Mouse (Mus musculus) activated CD4-positive, CD25-positive, alpha-beta regulatory T cell, adult 4 months (primary cell): ENCODE measurements at regions not wholly inside any gene's neighbourhood (a gene's known extent, or its start where the extent isn't known, plus 50 kb on each side); places are given as distances from the start of the nearest gene placed in this dataset.

Experiments
- ATAC-seq: one replicate; pipeline ENCODE4 v1.8.0; 2017

DNA sequence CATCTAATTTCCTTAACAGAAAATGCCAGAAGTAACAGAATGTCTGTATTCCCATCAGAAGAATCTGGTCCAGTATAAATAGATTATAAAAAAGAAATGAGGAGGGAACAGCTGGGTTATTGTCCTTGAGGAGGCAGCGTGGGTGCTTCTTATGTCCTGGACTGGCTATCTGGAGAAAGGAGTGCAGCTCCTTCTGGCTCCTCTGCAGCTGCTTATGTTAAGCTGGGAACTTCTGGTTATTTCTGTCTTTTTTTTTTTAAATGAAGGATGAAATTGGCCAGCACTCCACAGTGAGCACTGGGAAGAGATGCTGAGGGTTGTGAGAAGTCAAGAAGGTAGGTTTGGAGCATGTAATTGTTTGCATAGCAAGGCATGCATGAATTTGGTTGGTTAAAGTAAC lies 441.5 kb downstream of the Ebf1 start:
- no peak for ATAC-seq

DNA sequence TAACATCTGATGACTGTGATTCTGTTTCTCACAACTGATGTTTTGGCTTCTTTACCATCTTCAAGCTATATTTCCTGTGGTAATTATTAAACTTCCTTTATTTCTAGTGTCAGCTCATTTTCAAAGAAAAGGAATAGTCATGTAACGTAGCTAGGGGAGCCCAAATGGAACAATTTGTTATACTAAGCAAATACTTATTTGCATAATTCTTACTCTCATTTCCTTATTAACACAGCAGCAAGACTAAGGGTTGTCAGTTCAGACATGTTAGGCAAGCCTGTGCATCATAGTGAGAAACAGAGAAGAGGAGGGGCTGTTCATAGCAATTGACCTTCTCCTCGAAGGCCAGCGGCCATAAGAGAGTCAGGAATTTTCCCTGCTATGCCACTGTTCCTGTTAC lies 449.5 kb downstream of the Ebf1 start:
- ATAC-seq: no peak

DNA sequence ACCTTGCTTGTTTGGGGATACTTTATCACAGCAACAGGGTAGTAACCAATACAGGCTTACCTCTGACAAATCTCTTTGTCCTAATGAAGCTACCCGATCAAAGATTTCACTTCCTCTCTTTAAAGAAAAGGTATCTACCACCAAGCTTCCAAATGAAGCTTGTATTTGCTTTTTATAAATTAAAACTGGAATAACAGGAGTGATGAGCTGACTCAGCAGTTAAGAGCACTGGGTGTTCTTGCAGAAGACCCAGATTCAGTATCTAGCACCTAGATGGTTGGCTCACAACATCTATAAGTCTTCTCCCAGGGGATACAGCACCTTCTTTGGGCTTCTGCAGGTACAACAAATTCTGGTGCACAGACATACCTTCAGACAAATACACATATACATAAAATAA lies 453.2 kb downstream of the Ebf1 start:
- ATAC-seq: no peak

DNA sequence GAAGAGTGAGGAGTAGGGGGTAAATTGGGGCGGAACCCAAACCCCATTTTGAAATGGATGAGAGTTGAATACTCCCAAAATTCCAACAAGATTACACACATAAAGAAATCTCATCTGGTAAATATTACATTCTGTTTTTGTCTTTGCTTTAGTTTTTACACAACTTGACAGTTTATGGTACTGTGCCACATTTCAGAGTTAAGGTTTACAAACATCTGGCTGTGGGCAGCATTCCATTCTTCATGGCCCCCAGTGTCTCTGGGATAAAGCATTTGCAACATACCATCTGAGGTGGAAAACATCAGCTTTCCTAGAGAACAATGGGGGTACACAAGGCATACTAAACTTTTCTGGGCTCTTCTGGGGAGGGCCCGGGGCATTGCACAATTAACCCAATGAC lies 454.1 kb downstream of the Ebf1 start:
- no peak for ATAC-seq

DNA sequence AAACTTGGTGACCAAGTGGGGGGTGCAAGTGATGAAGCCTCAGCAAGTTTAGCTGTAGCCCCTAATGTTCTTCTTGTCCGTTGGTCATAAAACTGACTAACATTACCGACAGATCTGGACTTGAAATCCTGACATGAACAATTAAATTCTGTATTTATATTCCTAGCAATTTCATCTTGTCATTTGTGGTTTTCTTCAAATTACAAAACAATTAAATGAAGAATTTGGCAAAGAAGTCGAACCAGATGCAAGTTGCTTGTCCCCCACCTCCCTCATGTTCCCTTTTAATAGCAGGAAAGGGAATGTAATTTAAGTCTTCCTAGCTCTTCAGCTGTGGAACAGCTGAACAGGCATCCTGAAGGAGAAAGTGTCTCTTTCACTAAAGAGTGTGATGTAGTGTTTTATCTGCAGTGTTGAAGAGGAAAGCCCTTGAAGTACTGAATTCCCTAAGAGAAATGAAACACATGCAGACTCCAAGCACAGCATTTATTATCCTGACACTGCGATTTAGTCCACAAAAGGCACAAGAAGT lies 467.5 kb downstream of the Ebf1 start:
- no peak for ATAC-seq

DNA sequence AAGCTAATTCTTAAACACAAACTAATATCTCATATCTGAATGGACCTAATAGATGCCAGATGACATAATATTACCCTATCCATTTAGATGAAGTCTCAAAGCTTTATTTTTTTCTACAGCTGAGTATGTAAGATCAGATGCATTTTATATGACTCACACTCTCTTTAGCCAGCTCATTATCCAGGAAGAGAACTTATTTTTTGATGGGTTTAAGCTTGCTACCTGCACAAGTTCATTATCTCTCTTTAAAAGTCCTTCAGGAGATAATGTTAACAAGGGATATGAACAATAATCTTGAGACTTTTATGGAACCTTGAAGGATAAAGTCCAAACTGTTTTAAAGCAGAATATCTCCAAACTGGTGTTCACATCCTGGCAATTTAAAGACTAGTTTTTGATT lies 468.0 kb downstream of the Ebf1 start:
- no peak for ATAC-seq

DNA sequence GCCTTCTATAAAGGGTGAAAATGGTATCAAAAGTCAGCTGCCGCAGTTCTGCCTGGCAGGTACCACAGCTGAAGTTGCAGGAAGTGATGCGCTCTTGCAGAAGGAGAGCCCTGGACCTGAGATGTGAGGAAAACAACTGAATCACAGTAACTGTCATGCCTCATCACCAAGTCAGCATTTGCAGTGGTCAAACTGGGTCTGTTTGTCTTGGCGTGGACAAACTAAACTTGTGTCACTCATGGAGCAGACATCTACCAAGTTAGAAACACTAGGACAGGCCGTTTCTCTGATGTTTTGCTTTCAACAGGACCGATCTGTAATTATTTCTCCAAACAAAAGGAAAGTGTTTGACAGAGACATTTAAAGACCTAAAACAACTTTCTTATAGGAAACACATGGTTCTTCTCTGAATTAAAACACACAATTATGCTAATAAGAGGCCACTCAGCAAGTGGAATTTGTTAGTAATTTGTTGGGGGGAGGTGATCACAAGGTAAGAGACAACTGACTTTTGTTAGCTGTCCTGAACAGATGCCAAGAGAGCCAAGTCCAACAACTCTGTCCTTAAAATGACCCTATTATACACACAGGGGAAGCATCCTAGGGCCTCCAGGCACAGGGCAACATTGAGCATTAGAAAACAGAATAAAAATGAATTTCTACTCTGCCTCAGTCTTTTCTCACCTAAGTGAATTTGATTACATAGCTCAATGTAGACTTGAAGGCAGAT lies 470.2 kb downstream of the Ebf1 start:
- ATAC-seq: no peak

DNA sequence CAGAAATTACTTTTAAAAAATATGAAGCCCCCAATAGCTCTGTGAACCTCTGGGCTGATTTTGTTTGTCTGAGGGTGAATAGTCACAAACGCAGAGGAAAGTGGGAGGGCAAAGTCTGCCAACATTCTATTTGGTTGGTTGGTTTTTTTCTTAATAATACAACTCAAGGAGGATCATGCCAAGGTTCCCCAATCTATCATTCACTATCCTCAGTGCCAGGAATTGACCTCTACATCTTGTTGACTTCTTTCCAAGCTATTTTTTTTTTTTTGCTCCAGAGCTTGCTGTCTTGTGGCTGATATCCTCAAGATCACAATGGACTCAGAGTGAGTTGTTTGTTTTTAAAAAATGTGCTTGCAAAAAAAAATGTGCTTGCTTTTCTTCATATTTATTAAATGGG lies 471.2 kb downstream of the Ebf1 start:
- no peak for ATAC-seq

DNA sequence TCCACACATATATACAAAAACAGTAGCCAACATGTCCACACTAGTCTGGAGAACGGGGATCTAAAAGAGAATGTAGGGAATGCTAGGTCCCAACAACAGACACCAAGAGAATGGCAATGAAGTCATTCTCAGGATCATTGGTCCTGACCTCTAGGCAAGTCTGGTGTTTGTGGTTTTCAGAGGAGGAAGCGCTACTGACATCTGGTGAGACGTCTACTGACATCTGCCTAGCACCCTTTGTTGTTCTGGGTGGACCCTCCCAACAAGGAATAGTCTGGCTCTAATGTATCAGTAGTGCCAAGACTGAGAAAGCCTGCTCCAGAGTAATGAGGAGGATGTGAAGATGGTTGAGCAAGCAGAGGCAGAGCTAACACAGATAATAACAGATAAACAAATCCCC lies 472.4 kb downstream of the Ebf1 start:
- no peak for ATAC-seq

DNA sequence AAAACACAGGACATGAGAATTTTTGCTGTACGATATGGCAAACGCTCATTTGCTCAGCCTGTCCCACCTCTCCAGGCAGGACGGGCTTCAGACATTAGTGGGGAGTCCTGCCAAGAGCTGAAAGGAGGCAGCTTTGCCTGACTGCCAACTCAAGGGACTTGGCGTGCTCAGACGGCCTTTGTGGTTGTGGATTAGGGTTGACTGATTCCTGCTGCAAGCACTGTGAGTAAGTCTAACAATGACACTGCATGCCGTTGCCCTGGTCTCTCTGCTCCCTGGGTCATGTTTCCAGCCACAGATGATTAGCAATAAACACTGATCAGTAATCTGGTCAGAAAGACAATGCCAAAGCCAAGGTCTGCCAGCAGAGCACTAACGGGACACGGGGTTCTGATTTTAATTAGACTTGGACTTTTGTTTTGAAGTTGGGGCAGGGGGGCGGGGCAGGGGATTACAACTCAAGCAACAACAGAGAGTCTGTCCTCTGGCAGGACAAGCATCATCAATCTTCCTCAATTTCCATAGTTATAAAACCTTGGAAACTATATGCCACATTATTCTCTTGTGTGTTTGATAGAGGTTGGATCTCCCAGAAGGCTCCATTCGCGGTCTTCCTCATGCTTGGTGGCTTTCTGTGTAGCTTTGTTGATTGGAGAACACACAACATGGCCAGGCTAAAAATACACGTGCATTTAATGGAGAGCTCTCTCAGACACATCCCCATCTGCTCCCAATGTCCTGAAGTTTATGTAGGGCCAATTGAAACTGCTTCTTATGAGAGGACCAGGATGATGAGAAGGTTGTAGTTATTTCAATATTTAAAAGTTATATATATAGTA lies 486.6 kb downstream of the Ebf1 start:
- no peak for ATAC-seq

DNA sequence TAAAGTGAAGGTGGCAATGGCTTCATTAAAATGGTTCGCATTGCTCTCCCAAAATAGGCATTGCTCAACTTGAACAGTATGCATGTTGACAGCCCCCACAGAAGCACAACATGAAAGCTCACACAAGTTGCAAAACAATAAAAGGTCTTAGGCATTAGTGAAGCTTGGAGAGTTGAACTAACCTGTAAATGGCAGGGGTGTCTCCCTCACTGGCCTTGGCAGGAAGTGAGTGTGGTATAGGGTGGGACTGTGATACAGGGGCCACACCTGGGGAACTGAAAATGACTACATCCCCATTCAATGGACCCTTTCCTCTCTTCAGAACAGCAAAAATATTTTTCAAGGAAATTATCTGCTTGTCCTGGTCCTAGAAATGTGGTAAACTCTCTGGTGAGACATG lies 499.6 kb downstream of the Ebf1 start:
- no peak for ATAC-seq

DNA sequence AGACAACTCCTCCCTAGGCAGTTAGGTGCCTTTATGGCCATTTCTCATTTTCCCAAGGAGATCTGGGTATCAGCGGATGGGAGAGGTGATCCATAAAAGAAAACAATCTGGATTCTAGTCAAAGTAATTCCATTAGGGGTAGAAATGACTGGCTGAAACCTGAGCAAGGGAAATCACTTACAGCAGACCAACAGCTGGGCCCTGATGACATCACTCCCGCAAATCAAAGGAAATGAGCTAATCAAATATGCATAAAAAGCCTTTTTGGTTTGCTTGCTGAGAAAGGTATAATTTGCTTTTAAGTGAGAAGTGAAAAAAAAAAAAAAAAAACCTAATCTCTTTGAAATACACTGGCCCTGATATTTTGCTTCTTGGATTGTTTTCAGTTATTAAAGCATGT lies 506.2 kb downstream of the Ebf1 start:
- ATAC-seq: no peak

DNA sequence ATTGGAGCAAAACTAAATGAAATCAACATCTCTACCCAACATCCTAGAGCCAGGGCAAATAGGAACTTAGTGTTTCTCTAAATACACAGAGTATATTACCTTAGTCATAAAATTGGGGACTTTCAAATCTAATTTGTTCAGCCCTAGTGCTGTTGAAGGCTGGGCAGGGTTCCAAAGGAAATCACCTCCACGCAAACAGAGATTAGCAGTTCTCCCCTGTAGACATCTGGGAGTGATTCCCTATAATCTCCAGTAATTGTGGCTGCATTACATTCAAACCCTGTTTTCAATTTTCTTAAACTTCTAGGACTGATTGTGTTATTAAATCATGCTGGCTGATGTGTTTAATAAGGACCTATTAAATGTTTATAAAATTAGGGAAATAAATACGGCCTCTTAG lies 519.7 kb downstream of the Ebf1 start:
- no peak for ATAC-seq

DNA sequence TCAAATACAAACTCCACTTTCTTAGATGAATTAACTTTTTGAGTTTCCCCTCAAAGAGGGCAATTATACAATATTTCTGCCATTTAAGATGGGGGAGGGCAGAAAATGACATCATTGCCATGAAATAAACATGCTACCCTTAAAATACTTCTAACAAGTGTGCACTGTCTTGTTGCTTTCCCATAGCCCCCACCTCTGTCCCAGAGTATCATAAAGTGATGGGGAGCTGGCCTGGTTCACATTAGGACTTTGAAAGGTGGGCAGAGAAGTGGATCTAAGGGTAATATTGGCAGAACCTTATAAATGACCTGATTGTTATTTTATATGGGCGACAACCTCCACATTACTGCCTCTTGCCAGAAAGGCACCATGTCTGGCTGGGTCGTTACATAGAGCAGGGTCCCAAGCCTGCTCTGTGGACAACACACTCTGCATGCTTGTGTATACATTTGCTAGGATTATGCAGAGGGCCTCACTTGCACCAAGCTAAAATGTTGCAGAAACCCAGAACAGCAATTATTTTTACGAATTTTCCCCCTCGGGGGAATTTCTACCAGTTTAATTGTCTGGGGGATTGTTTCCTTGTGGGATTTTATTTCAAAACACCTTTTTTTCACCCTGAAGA lies 521.3 kb downstream of the Ebf1 start:
- no peak for ATAC-seq

DNA sequence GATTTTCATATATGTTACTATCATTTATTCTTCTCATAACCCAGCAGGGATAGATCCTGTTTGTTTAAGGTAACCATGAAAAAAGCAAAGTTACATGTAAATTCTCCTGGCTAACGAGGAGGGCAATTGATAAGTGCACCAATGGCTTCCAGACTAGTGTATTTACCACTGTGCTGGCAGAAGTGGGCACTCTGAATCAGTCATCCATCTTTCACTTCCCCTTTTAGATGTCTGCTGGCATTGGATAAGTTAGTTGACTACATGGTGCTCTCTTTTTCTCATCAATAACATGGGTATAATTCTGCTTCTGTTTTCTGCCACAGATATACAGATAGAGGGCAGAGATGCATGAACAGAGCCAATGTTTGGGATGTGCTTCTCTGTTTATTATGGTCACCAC lies 523.4 kb downstream of the Ebf1 start:
- ATAC-seq: no peak

DNA sequence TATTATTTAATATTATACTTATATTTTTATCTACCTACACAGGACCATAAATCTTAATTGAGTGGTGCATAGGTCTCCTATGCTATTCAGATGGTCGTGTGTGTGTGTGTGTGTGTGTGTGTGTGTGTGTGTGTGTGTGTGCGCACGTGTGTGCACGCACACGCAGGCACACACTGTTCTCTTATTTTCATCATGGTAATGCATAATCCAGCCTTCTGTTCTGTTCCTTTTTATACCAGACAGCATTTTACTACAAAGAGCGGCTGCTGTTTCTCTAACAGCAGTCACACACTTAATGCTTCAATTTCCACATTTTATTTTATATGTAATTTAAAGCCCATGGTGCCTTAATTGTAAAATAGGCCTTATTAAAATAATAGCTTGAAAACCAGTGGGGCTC lies 537.0 kb downstream of the Ebf1 start:
- no peak for ATAC-seq

DNA sequence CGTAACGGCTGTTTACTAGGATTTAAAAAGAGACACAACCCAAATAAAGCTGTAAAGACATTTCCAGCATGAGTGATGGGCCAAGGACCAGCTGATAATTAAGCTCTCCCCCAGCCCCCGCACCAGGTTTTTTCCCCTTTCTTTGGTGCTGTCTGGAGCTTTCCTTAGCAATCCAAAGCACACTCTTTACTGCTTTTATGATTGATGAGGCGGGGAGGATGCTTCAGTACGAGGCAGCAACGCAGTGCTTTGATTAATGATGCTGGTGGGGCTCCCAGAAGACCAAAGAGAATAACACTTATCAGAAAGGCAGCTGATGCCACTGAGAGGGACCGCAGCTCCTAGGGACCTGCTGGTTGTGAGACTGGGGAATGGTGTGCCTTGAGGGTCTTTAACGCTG lies 537.4 kb downstream of the Ebf1 start:
- ATAC-seq: no peak

DNA sequence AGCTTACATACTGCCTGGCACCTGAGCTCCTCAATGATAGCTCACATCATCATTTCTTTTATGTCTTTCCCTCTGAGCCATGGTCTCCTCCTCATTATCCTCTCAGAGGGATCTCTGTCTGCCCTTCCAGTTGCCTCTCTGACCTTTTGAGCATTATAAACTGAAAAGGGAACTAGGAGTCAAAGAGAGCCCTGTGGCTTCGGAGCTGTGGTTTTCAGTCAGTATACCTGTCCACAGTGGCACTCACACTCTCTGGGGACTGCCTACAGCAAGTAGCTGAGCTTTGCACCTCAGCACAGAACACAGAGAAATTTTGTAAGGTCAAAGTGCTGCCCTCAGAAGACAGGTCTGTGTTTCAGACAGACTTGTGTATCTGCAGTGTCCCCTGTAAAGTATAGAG lies 538.7 kb downstream of the Ebf1 start:
- ATAC-seq: no peak

DNA sequence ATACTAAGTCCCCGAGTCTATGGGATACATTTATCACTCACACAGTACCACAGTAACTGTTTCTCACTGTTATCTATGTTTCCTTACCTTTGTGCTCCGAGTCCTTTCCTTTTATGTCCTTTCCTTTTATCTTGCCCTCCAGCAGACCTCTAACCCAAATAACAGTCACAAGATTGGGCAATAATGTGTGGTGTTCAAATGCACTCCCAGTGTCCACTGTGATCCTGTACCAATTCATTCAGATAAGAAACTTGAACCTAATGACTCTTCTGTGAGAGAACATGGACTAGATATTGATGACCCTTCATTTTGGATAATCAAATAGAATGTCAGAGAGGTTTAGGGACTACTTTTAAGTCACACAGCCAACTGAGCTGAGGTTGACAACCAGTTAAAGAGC lies 541.2 kb downstream of the Ebf1 start:
- no peak for ATAC-seq

DNA sequence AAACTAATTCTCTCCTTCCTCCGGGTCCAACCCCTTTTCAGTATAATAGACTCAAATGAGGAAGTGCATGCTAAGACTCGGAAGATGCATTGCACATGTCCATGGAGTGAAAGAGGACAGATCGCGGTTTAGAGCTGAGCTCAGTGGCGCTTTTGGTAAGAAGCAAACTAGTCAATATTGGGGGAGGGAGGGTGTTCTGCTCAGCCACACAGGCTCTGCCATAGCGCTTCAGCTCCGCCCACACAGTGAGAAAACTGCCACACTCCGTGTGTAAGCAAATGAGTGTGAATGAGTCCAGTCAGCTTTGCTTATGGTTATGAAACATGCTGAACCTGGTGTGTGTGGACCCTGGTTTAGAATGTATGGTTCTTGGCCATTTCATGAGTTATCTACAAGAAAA lies 543.8 kb downstream of the Ebf1 start:
- no peak for ATAC-seq

DNA sequence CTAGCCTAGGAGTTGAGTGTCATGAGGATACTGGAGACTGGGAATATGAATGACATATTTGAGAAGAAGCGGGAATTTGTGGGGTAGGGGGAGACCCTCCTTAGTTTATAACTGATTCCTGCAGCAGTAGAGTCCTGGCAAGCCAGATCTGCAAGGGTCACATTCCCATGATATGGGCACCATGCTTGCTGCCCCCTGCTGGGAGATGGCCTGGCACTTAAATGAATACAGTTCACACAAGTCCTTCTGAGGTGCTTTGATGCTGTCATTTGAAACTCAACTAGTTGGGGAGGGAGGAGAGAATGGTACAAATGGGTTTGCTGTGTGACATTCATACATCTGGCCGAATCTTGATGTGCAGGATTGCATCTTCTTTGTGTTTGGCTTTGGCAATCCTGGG lies 556.4 kb downstream of the Ebf1 start:
- ATAC-seq: no peak

DNA sequence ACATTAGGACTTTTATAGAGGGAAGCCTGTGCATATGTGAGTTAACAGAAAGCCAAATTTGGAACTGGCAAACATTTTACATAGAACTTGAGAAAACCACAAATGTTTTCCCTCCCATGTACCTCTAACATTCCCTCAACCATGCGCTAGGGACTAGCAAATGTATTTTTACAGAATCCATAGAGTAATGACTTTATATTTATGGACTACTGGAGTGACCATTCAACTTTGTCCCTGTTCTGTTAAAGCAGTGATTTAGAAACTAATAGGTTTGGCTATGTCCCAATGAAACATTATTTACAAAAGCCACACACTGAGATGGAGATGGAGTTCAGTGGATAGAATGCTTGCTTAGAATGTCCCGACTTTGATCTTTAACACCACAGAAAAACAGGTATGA lies 557.0 kb downstream of the Ebf1 start:
- no peak for ATAC-seq
